Mouse (Mus musculus) MEL (cell line): ENCODE measurements around the gene 0610030E20Rik. TPM values are rescaled to one million over a fixed set of nuclear protein-coding genes. Genes with fewer than 3 reads are reported as not detected.

Source experiments
- DNase-seq: peaks from one replicate; pipeline ENCODE4 v3.0.0; 2011; ENCODE audit warnings: low read depth, low spot score
- H3K27ac ChIP-seq: 2 replicates; pipeline ENCODE4 v1.5.1; 2012; ENCODE audit warnings: low read depth, mild to moderate bottlenecking, control low read depth, low read length, moderate library complexity; ENCODE audit not compliant: control insufficient read depth
- H3K27me3 ChIP-seq, 2 experiments: fragments of 150-350 bp in 1 of 2; sonication (generic) in 1 of 2; 2 replicates each; pipeline ENCODE4 v1.6.1; 2012; ENCODE audit warnings: low read length in 2 of 2, mild to moderate bottlenecking in 2 of 2, improper control_type of control experiment in 1 of 2, moderate library complexity in 1 of 2; ENCODE audit not compliant: insufficient read depth in 2 of 2, control insufficient read depth in 1 of 2
- H3K36me3 ChIP-seq, 2 experiments: 2 replicates each; pipeline ENCODE4 v1.6.1; 2012 to 2014; ENCODE audit warnings: low read length in 2 of 2, improper control_type of control experiment in 1 of 2, inconsistent platforms in 1 of 2, mild to moderate bottlenecking in 1 of 2; ENCODE audit not compliant: insufficient read depth in 2 of 2, control insufficient read depth in 1 of 2
- H3K4me1 ChIP-seq, 2 experiments: fragments of 150-350 bp in 1 of 2; sonication (generic) in 1 of 2; 2 replicates each; pipeline ENCODE4 v1.6.1; 2012; ENCODE audit warnings: low read length in 2 of 2, improper control_type of control experiment in 1 of 2, mild to moderate bottlenecking in 1 of 2; ENCODE audit not compliant: insufficient read depth in 2 of 2, control insufficient read depth in 1 of 2
- H3K4me3 ChIP-seq, 2 experiments: fragments of 150-350 bp in 1 of 2; sonication (generic) in 1 of 2; 2 replicates each; pipeline ENCODE4 v1.5.1; 2012; ENCODE audit warnings: low read depth in 2 of 2, low read length in 2 of 2, mild to moderate bottlenecking in 2 of 2, moderate library complexity in 2 of 2, control low read depth in 1 of 2, improper control_type of control experiment in 1 of 2; ENCODE audit not compliant: control insufficient read depth in 1 of 2, insufficient read depth in 1 of 2
- H3K79me2 ChIP-seq: 2 replicates; pipeline ENCODE4 v1.6.1; 2012; ENCODE audit warnings: mild to moderate bottlenecking, low read length, moderate library complexity; ENCODE audit not compliant: control insufficient read depth, poor library complexity, insufficient read depth
- H3K9ac ChIP-seq: 2 replicates; pipeline ENCODE4 v1.6.1; 2012; ENCODE audit warnings: low read depth, mild to moderate bottlenecking, control low read depth, low read length, moderate library complexity; ENCODE audit not compliant: control insufficient read depth, poor library complexity, severe bottlenecking
- H3K9me3 ChIP-seq: fragments of 150-350 bp; sonication (generic); replicated peaks from 2 replicates; pipeline ENCODE4 v1.6.1; 2012; ENCODE audit warnings: mild to moderate bottlenecking, low read length, improper control_type of control experiment, moderate library complexity; ENCODE audit not compliant: insufficient read depth
- BHLHE40 ChIP-seq: IDR thresholded peaks from 2 replicates; pipeline ENCODE4 v1.6.1; 2012; ENCODE audit warnings: low read depth, mild to moderate bottlenecking, inconsistent platforms, low read length, improper control_type of control experiment, borderline replicate concordance
- CHD1 ChIP-seq: IDR thresholded peaks from 2 replicates; pipeline ENCODE4 v1.6.1; 2012; ENCODE audit warnings: low read depth, mild to moderate bottlenecking, inconsistent platforms, low read length, improper control_type of control experiment
- CTCF ChIP-seq, 3 experiments: IDR thresholded peaks in 2 of 3; conservative IDR thresholded peaks in 1 of 3; 2 replicates each; pipeline ENCODE4 v1.5.1; 2011 to 2012; ENCODE audit warnings: low read length in 3 of 3, low read depth in 2 of 3, mild to moderate bottlenecking in 2 of 3, improper control_type of control experiment in 1 of 3, inconsistent platforms in 1 of 3, mixed read lengths in 1 of 3, moderate library complexity in 1 of 3; ENCODE audit not compliant: control insufficient read depth in 1 of 3, insufficient read depth in 1 of 3, poor library complexity in 1 of 3, severe bottlenecking in 1 of 3
- E2F4 ChIP-seq: IDR thresholded peaks from 2 replicates; pipeline ENCODE4 v1.6.1; 2011; ENCODE audit warnings: low read depth, low read length, improper control_type of control experiment, borderline replicate concordance
- EP300 ChIP-seq, 2 experiments: IDR thresholded peaks; 2 replicates each; pipeline ENCODE4 v1.6.1; 2011; ENCODE audit warnings: improper control_type of control experiment in 2 of 2, low read length in 2 of 2, low read depth in 1 of 2, mild to moderate bottlenecking in 1 of 2
- ETS1 ChIP-seq: IDR thresholded peaks from 2 replicates; pipeline ENCODE4 v1.6.1; 2012; ENCODE audit warnings: low read depth, mild to moderate bottlenecking, inconsistent platforms, low read length, improper control_type of control experiment, moderate library complexity
- GATA1 ChIP-seq: IDR thresholded peaks from 2 replicates; pipeline ENCODE4 v1.6.1; 2011; ENCODE audit warnings: low read depth, low read length, improper control_type of control experiment
- HCFC1 ChIP-seq: IDR thresholded peaks from 2 replicates; pipeline ENCODE4 v1.6.1; 2012; ENCODE audit warnings: low read depth, mild to moderate bottlenecking, inconsistent platforms, low read length, improper control_type of control experiment, moderate library complexity
- KAT2A ChIP-seq: conservative IDR thresholded peaks from 2 replicates; pipeline ENCODE4 v1.6.1; 2012; ENCODE audit warnings: low read depth, low read length, improper control_type of control experiment, inconsistent platforms
- MAFK ChIP-seq: IDR thresholded peaks from 2 replicates; pipeline ENCODE4 v1.6.1; 2011; ENCODE audit warnings: low read depth, mild to moderate bottlenecking, low read length, improper control_type of control experiment, borderline replicate concordance
- MAX ChIP-seq: IDR thresholded peaks from 2 replicates; pipeline ENCODE4 v1.6.1; 2011; ENCODE audit warnings: low read length, improper control_type of control experiment
- MXI1 ChIP-seq: IDR thresholded peaks from 2 replicates; pipeline ENCODE4 v1.6.1; 2011; ENCODE audit warnings: mild to moderate bottlenecking, low read depth, low read length, improper control_type of control experiment
- MYB ChIP-seq: IDR thresholded peaks from 2 replicates; pipeline ENCODE4 v1.6.1; 2011; ENCODE audit warnings: mild to moderate bottlenecking, low read depth, low read length, improper control_type of control experiment
- MYC ChIP-seq: IDR thresholded peaks from 2 replicates; pipeline ENCODE4 v1.6.1; 2011; ENCODE audit warnings: low read depth, mild to moderate bottlenecking, low read length, improper control_type of control experiment, moderate library complexity
- NRF1 ChIP-seq: IDR thresholded peaks from 2 replicates; pipeline ENCODE4 v1.6.1; 2014; ENCODE audit warnings: low read depth, mild to moderate bottlenecking, inconsistent platforms, low read length, improper control_type of control experiment, moderate library complexity; ENCODE audit not compliant: poor library complexity, insufficient read depth, severe bottlenecking
- POLR2A ChIP-seq, 2 experiments: IDR thresholded peaks; 2 replicates each; pipeline ENCODE4 v1.6.1; 2011 to 2012; ENCODE audit warnings: low read length in 2 of 2, mild to moderate bottlenecking in 2 of 2, control low read depth in 1 of 2, improper control_type of control experiment in 1 of 2, low read depth in 1 of 2, moderate library complexity in 1 of 2; ENCODE audit not compliant: control insufficient read depth in 1 of 2, insufficient read depth in 1 of 2, poor library complexity in 1 of 2
- POLR2AphosphoS2 ChIP-seq: IDR thresholded peaks from 2 replicates; pipeline ENCODE4 v1.6.1; 2011; ENCODE audit warnings: low read length, improper control_type of control experiment
- POLR2AphosphoS5 ChIP-seq: IDR thresholded peaks from 2 replicates; pipeline ENCODE4 v1.6.1; 2012; ENCODE audit warnings: low read depth, borderline replicate concordance, mild to moderate bottlenecking, inconsistent platforms, low read length, moderate library complexity, mixed read lengths
- RAD21 ChIP-seq: IDR thresholded peaks from 2 replicates; pipeline ENCODE4 v1.6.1; 2011; ENCODE audit warnings: mild to moderate bottlenecking, low read depth, low read length, improper control_type of control experiment
- RCOR1 ChIP-seq: IDR thresholded peaks from 2 replicates; pipeline ENCODE4 v1.6.1; 2012; ENCODE audit warnings: low read depth, mild to moderate bottlenecking, inconsistent platforms, low read length, improper control_type of control experiment
- SIN3A ChIP-seq: IDR thresholded peaks from 2 replicates; pipeline ENCODE4 v1.6.1; 2012; ENCODE audit warnings: low read length, improper control_type of control experiment, inconsistent platforms
- SMC3 ChIP-seq: IDR thresholded peaks from 2 replicates; pipeline ENCODE4 v1.6.1; 2011; ENCODE audit warnings: low read depth, low read length, improper control_type of control experiment
- TAL1 ChIP-seq: IDR thresholded peaks from 2 replicates; pipeline ENCODE4 v1.6.1; 2012; ENCODE audit warnings: mild to moderate bottlenecking, inconsistent platforms, low read length, moderate library complexity, mixed read lengths
- TBP ChIP-seq: IDR thresholded peaks from 2 replicates; pipeline ENCODE4 v1.8.0; 2011; ENCODE audit warnings: low read depth, low read length, improper control_type of control experiment
- TCF12 ChIP-seq: IDR thresholded peaks from 2 replicates; pipeline ENCODE4 v1.6.1; 2014; ENCODE audit warnings: low read depth, mild to moderate bottlenecking, inconsistent platforms, low read length, improper control_type of control experiment, moderate library complexity
- UBTF ChIP-seq: IDR thresholded peaks from 2 replicates; pipeline ENCODE4 v1.6.1; 2012; ENCODE audit warnings: low read depth, mild to moderate bottlenecking, inconsistent platforms, low read length, improper control_type of control experiment, moderate library complexity, borderline replicate concordance; ENCODE audit not compliant: insufficient read depth
- USF2 ChIP-seq, 2 experiments: IDR thresholded peaks; 2 replicates each; pipeline ENCODE4 v1.6.1; 2011 to 2012; ENCODE audit warnings: improper control_type of control experiment in 2 of 2, low read length in 2 of 2, borderline replicate concordance in 1 of 2, inconsistent platforms in 1 of 2, low read depth in 1 of 2, mild to moderate bottlenecking in 1 of 2; ENCODE audit not compliant: insufficient read depth in 1 of 2
- polyA plus RNA-seq, 2 experiments: library from polyadenylated mRNA; stranded (reverse) in 1 of 2; unstranded in 1 of 2; fragments of >175 nt in 1 of 2; fragments of >200 nt in 1 of 2; gene quantifications; 2 replicates each; pipeline versions ENCODE4 v1.2.1 to v1.2.4; 2012; ENCODE audit warnings: low replicate concordance in 2 of 2, low read depth in 1 of 2; ENCODE audit not compliant: insufficient read length in 2 of 2, insufficient read depth in 1 of 2, missing spikeins in 1 of 2
- total RNA-seq: library from RNA; depleted of rRNA; stranded (reverse); fragments of 300-350 nt; gene quantifications from 2 replicates; pipeline ENCODE4 v1.2.3, GENCODE M21; 2012

Gene 0610030E20Rik
- total and polyA plus RNA-seq, 3 experiments: 14.2 to 28.5 TPM; not detected in 1

DNA sequence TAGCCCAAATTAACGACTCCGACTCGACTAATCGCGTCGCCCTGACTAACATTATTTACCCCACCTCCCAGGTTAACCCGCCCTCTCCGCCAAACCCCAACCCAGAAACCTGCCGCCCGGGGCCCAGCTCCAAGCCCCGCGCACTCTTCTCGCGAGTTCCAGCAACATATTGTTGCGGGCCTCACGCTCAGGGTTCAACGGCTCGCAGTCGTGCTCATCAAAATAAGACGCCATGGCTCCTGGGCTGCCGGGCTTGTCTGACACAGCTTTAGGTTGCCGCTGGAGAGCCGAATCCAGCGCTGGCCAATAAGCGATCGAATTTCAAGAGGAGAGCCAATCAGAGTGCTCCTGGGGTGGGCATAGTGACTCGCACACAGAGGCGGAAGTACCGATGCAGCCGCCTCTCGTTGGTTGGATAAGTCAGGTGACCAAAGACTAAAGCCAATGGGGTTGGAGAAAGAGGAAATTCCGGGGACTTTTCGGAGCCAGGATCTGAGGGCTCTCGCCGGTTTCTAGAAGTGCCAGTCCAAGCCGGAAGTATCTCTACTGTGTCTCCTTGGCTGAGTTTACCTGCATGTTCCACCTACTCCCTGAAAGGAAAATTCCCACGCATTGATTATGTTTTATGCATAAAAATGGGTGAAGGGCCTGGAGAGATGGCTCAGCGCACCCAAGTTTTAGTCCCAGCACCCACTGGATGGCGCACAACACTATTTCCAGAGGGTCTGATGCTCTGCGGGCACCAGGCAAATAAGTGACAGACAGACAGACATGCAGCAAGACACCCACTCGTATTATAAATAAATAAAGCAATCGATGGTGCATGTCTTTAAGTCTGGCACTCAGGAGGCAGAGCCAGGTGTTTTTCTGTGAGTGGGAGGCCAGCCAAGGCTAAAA is 15.3 kb downstream of the 0610030E20Rik start (continued):
- peak; percentile 90 for TF ChIP-seq SIN3A
- no peak for TF ChIP-seq TAL1
- 0 out of 2 replicates have a peak, but pooled peaks have one; percentile 6 for TF ChIP-seq SMC3
- TF ChIP-seq KAT2A: peak; percentile 44; the same call in 1 of the 2 replicates
- TF ChIP-seq MYB: no peak
- TF ChIP-seq, all 39 proteins: peak for 22

DNA sequence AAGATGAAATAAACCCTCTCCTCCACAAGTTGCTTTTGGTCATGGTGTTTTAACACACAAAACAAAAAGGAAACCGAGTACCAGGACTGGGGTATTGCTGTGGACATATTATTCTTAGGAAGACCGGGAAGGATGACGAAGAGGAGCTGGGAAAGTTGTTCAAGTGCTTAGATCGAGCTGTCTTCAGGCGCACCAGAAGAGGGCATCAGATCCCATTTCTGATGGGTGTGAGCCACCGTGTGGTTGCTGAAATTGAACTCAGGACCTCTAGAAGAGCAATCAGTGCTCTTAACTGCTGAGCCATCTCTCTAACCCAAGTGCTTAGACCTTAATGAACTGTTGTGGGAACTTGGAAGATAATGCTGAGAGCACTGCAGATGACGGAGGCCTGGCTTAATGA is 16.9 kb downstream of the 0610030E20Rik start:
- H3K36me3 ChIP-seq: peaks cover 0 to 22% of the 10 kb centered on the region in 2 experiments; a peak in 3 of 4 replicates
- no peak overlapping the region for H3K4me3 ChIP-seq
- no peak for TF ChIP-seq CHD1
- peak; percentile 21 for TF ChIP-seq RAD21
- TF ChIP-seq NRF1: no peak
- no peak for TF ChIP-seq MAFK
- TF ChIP-seq POLR2A (IDR thresholded peaks at IDR 0.05; ENCODE audit: control insufficient read depth in 1 of 2, insufficient read depth in 1 of 2, low read depth in 1 of 2, low read length in 2 of 2, poor library complexity in 1 of 2): no peak
- TF ChIP-seq POLR2AphosphoS5: no peak
- no peak for TF ChIP-seq MAX
- no peak for TF ChIP-seq RCOR1
- no peak for TF ChIP-seq GATA1
- TF ChIP-seq E2F4: no peak
- no peak for TF ChIP-seq MXI1
- no peak for TF ChIP-seq KAT2A
- TF ChIP-seq TBP: no peak
- TF ChIP-seq POLR2AphosphoS2: no peak
- TF ChIP-seq SMC3: 0 out of 2 replicates have a peak, but pooled peaks have one; percentile 30
- peak in 2 of 3 experiments; percentile 48 to 60; a peak in 4 of 6 replicates for TF ChIP-seq CTCF (IDR thresholded peaks at IDR 0.05 in 2 of 3, conservative IDR thresholded peaks at IDR 0.05 in 1 of 3; ENCODE audit: control insufficient read depth in 1 of 3, insufficient read depth in 1 of 3, low read depth in 2 of 3, low read length in 3 of 3, poor library complexity in 1 of 3, severe bottlenecking in 1 of 3)
- TF ChIP-seq USF2 (IDR thresholded peaks at IDR 0.05; ENCODE audit: borderline replicate concordance in 1 of 2, insufficient read depth in 1 of 2, low read depth in 1 of 2, low read length in 2 of 2): no peak
- TF ChIP-seq ETS1: no peak
- no peak for TF ChIP-seq TCF12
- no peak for TF ChIP-seq TAL1
- TF ChIP-seq HCFC1: no peak
- TF ChIP-seq MYB: no peak
- TF ChIP-seq MYC: no peak
- no peak for TF ChIP-seq UBTF
- no peak for TF ChIP-seq EP300 (IDR thresholded peaks at IDR 0.05; ENCODE audit: low read depth in 1 of 2, low read length in 2 of 2)
- no peak for TF ChIP-seq BHLHE40
- no peak for TF ChIP-seq SIN3A
- H3K79me2 ChIP-seq: peaks cover 8% of the 10 kb centered on the region
- peaks cover 0 to 27% of the 10 kb centered on the region in 2 experiments; a peak in 2 of 4 replicates for H3K4me1 ChIP-seq
- no peak overlapping the region for H3K27ac ChIP-seq
- H3K9me3 ChIP-seq: no peaks in the 10 kb centered on the region
- peak; percentile 44 for DNase-seq
- H3K9ac ChIP-seq: no peak overlapping the region
- H3K27me3 ChIP-seq: no peaks in the 10 kb centered on the region
